Mouse (Mus musculus): Measurements from ENCODE around the gene Grwd1. TPM values are rescaled to one million over a fixed set of nuclear protein-coding genes. Genes with fewer than 3 reads are reported as not detected.

The Grwd1 gene
- total RNA-seq, 2 experiments from 2014 or later: 31.8 to 35.5 TPM

- no peak for DNase-seq
- intact Hi-C loops (cut with DNase I): no loop called here
Observed at GRCm38 (mm10) chr7:45779081-45779641, 51.6 kb downstream of the Grwd1 start.

- intact Hi-C loops (cut with DNase I): no loop called here
- no peak for DNase-seq
Observed at GRCm38 (mm10) chr7:45775237-45775636, 55.5 kb downstream of the Grwd1 start.

Other genes with a start within 250 kb of the Grwd1 start
- gene Fgf21, start 215.5 kb downstream of the Grwd1 start, total RNA-seq (2021): not detected
- gene Fut1, start 213.7 kb downstream of the Grwd1 start, total RNA-seq (2021): under 1 TPM in 1 of 2 experiments, not detected in 1; 0.14 TPM
- under 1 TPM in 1 of 2 experiments, not detected in 1; 0.20 TPM for gene Izumo1, start 209.1 kb downstream of the Grwd1 start, total RNA-seq (2021)
- 10 to 100 TPM; 23.5 to 25.1 TPM for gene Rasip1, start 203.5 kb downstream of the Grwd1 start, total RNA-seq (2021)
- gene Mamstr, start 191.0 kb downstream of the Grwd1 start, total RNA-seq (2021): 1 to 10 TPM; 1.7 to 2.6 TPM
- not detected for gene Fut2, start 164.6 kb downstream of the Grwd1 start, total RNA-seq (2021)
- gene Ntn5, start 146.9 kb downstream of the Grwd1 start, total RNA-seq (2021): under 1 TPM in 1 of 2 experiments, not detected in 1; 0.34 TPM
- under 1 TPM; 0.18 to 0.20 TPM for gene Sec1, start 136.5 kb downstream of the Grwd1 start, total RNA-seq (2021)
- gene Car11, start 131.1 kb downstream of the Grwd1 start, total RNA-seq (2021): 100 to 1,000 TPM; 136 to 144 TPM
- 10 to 100 TPM; 19.1 to 22.2 TPM for gene Dbp, start 125.9 kb downstream of the Grwd1 start, total RNA-seq (2021)
- gene Rpl18, start 115.5 kb downstream of the Grwd1 start, total RNA-seq (2021): 100 to 1,000 TPM; 640 to 672 TPM
- gene Sphk2, start 112.9 kb downstream of the Grwd1 start, total RNA-seq (2021): 10 to 100 TPM; 23.6 to 24.6 TPM
- gene Fam83e, start 109.7 kb downstream of the Grwd1 start, total RNA-seq (2021): 1 to 10 TPM in 1 of 2 experiments, under 1 TPM in 1; 0.62 to 1.1 TPM
- gene Spaca4, start 105.1 kb downstream of the Grwd1 start, total RNA-seq (2021): not detected
- gene Lmtk3, start 47.2 kb downstream of the Grwd1 start, total RNA-seq (2021): 100 to 1,000 TPM; 304 to 352 TPM
- 1 to 10 TPM; 4.9 to 5.5 TPM for gene Sult2b1, start 46.3 kb downstream of the Grwd1 start, total RNA-seq (2021)
- 100 to 1,000 TPM; 249 TPM for gene Cyth2, start 16.4 kb downstream of the Grwd1 start, total RNA-seq (2021)
- 1 to 10 TPM; 1.6 to 2.1 TPM for gene Kcnj14, start 6.2 kb downstream of the Grwd1 start, total RNA-seq (2021)
- 100 to 1,000 TPM in 1 of 2 experiments, 10 to 100 TPM in 1; 98.9 to 109 TPM for gene Kdelr1, start 41.8 kb upstream of the Grwd1 start, total RNA-seq (2021)
- 10 to 100 TPM; 31.9 to 39.5 TPM for gene Grin2d, start 47.4 kb upstream of the Grwd1 start, total RNA-seq (2021)
- gene Syngr4, start 65.8 kb upstream of the Grwd1 start, total RNA-seq (2021): under 1 TPM in 1 of 2 experiments, not detected in 1; 0.52 TPM
- 10 to 100 TPM; 16.8 to 19.7 TPM for gene Tmem143, start 66.0 kb upstream of the Grwd1 start, total RNA-seq (2021)
- gene Emp3, start 90.5 kb upstream of the Grwd1 start, total RNA-seq (2021): 10 to 100 TPM in 1 of 2 experiments, 1 to 10 TPM in 1; 6.9 to 13.4 TPM
- gene Ccdc114, start 93.1 kb upstream of the Grwd1 start, total RNA-seq (2021): 1 to 10 TPM; 1.9 to 2.4 TPM
- 1 to 10 TPM; 2.1 to 3.0 TPM for gene Abcc6, start 199.4 kb upstream of the Grwd1 start, total RNA-seq (2021)
- gene Nomo1, start 202.8 kb upstream of the Grwd1 start, total RNA-seq (2021): 10 to 100 TPM; 83.3 to 92.5 TPM

All from left cerebral cortex, postnatal 4 days (tissue).